Mouse (Mus musculus) heart, postnatal 4 days (tissue): ENCODE results near the gene Prmt1. TPM values are rescaled to one million over a fixed set of nuclear protein-coding genes. Genes with fewer than 3 reads are reported as not detected.

ENCODE experiments used
- DNase-seq: peaks from one replicate; pipeline ENCODE4 v3.0.0; 2021
- total RNA-seq, 2 experiments: library from RNA; stranded (reverse); gene quantifications; 2 replicates each; pipeline ENCODE4 v1.2.3; 2021

The Prmt1 gene
- total RNA-seq, 2 experiments from 2014 or later: 306 to 324 TPM

DNA sequence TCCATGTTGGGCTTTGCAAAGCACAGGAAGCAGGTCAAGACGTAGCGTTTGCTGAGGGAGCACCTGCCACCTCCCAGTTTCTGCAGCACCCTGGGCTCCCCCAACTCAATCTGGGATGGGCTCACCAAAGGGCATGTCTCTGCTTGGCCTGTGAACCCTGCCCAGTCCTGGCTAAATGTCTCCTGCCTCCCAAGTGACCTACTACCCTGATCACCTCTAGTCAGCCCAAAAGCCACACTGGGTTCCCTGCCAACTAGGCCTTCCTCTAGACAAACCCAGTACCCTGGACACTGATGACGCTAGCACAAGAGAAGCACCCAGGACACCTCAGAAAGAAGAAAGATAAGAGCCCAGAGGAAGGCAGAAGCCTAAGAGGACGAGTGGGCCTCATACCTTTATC is 26.5 kb upstream of the Prmt1 start:
- DNase-seq: no peak

DNA sequence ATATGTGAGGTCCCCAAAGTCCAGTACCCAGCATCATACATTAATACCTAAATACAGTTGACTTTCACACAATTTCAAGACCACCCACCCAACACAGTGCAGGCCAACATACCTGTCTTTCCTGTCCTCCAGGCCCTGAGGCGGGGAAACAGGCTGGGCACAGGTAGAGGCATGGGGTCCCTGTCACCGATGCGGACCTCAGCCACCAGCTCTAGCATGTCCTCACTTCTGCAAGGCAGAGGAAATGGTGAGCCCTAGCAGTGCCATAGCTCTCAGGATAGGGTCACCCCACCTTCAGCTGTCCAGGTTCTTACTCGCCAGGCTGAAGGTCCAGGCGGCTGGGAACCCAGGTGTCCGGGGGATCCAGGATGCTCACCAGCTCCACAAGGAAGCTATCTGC is 25.6 kb upstream of the Prmt1 start:
- no peak for DNase-seq

DNA sequence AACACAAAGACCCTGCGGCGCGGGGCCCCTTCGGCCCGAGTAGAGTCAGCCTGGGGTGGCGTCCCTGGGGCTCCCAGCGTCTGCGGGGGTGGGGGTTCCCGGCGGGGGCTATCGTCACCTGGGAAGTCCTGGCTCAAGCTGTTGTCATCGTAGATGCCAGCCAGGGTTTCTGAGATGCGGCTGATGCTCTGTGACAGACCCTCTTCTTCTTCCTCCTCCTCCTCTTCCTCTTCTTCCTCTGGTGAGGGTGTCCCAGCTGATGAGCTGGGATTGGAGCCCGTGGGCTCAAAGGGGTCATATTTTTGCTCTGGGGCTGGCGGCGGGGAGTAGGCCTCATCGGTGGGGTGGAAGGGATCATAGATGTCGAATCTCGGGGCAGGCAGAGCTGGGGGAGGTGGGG is 22.0 kb upstream of the Prmt1 start:
- no peak for DNase-seq

DNA sequence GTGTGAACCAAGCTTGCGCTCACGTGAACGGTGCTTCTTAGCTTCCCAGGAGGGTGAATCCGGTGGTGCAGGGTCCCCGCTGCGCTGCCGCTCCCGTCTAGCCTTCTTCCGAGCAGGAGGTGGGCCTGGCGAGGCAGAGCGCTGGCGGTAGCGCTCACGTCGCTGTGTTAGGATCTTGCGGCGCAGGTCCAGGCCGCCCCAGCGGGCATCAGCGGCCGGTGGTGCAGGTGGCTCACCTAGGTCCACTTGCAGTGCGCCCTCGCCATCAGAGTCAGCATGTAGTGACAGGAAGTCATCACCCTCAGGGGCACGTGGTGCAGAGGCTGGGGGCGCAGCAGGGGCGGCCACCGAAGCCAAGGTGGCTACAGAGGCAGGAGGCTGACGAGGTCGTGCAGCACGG is 21.5 kb upstream of the Prmt1 start:
- no peak for DNase-seq

DNA sequence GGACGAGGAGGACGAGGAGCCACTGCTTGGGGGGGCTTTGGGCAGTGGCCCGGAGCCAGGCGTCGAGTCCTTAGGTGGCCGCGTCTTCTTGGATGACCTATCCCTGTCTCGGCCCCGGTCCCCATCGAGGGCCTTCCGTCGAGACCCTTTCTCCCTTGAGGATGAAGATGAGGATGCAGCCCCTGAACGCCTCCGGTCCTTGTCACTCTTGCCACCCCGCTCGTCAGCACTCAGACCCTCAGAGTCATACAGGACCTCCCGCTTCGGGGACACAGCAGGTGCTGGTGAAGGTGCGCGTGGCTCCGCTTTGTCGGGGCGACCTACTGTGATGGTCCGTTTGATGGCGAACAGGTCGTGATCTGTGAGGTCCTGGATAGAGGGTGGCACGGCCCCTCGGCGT is 20.8 kb upstream of the Prmt1 start:
- no peak for DNase-seq

DNA sequence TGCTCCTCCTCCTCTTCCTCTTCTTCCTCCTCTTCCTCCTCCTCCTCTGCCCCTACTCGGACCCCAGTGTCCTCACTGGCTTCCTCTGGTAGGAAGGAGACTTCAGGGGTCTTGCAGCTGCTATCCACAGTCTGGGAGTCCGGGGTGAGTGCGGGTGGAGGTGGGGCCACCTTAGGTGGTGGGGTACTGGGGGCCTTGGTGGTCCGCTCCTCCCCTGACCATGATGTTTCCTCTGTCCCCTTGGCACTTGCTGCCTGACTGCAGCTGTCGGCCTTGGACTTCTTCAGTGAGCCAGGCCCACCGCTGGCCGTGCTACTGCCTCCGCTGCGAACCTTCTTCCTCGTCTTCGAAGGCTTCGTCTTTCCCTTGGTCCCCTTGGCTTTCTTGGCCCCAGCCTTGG is 20.1 kb upstream of the Prmt1 start:
- no peak for DNase-seq

DNA sequence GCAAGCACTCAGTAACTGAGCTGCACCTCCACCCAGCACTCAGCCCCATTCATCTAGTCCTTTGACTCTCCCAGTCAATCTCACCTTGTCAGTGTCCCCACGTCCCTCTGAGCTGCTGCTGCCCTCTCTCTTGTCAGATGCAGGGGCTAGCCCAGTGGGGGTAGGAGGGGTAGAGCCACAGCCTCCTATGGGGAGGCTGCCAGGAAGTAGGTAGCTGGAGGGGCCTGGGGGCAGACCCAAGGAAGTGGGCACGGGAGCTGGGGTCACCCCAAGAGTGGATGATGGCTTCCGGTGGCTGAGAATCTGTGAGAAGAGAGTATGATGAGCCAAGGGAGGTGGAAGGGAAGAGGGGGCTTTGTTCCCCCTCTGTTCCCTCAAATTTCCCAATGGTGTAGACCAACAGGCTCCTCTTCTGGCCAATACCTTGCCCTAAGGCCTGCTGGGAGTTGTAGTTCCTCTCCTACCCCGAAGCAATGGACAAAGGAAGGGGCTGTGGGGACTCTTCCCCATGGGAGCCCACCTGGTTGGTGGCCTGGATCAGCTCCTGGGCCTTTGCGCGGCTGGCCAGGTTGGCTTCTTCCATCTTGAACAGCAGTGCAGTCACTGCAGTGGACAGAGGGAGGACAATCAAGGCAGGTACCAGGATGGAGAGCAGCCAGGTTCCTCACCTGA is 19.1 kb upstream of the Prmt1 start:
- no peak for DNase-seq

DNA sequence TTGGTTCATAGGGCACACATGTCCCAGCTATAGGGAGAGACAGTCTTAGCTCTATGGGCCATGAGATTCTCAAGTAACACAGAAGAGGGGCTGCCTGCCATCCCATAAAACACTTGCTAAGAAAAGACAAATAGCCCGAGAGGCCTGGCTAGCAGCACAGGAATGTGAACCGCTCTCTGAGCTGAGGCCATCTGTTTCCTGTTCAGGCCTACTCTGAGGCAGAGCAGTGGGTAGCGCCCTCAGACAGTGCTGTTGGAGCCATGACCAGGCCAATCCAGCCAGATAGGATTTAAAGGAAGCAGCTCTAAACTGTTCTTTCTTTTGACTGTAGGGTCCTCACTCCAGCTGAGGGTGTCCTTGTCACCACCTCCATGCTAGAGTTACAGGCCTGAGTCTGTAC is 18.2 kb upstream of the Prmt1 start:
- DNase-seq: peak; percentile 26

DNA sequence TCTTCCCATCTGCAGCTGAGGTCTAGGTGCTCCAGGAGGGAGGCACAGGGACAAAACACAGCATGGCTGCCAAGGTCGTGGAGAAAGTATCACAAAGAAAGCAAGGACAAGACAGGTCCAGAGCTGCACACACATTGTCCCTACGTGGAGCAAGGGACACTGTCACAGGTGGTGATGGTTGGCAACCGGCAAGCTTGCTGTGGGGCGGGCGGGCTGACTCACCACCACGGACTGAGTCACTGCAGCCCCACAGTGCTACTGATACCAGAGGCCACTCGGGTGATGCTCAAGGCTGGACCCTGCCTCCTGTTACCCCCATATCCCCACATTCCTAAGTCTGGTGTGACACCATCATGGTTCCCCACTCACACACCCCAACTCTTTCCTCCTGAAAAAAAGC is 16.1 kb upstream of the Prmt1 start:
- no peak for DNase-seq

DNA sequence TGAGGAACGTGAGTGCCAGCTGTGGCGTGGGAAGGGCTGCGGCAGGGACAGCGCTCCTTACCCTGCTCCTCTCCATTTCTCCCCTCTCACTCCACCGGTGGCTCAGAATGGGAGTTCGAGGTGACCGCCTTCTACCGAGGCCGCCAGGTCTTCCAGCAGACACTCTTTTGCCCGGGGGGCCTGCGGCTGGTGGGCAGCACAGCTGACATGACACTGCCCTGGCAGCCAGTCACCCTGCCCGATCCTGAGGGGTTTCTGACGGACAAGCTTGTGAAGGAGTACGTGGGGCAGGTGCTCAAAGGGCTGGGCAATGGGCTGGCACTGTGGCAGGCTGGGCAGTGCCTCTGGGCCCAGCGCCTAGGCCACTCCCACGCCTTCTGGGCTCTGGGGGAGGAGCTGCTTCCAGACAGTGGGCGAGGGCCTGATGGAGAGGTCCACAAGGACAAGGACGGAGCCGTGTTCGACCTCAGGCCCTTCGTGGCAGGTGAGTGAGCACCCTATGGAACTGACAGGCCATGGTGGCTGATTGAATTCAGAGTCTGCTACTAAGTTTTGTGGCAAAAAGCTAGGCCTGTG is 14.3 kb upstream of the Prmt1 start:
- no peak for DNase-seq

DNA sequence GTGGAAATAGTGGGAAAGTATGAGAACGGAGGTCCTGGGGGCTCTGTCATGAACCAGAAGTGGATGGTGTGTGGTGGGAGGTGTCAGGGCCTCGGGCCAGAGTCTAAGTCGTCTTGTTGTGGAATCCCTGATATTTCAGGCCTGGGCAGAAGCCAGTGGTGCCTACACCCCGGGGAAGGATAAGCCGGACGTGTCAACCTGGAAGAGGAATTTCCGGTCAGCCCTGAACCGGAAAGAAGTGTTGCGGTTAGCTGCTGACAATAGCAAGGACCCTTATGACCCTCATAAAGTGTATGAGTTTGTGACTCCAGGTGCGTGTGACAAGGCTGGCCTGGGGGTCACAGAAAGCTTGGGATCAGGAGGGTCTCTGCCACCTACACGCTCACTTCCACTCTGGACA is 13.4 kb upstream of the Prmt1 start:
- no peak for DNase-seq

DNA sequence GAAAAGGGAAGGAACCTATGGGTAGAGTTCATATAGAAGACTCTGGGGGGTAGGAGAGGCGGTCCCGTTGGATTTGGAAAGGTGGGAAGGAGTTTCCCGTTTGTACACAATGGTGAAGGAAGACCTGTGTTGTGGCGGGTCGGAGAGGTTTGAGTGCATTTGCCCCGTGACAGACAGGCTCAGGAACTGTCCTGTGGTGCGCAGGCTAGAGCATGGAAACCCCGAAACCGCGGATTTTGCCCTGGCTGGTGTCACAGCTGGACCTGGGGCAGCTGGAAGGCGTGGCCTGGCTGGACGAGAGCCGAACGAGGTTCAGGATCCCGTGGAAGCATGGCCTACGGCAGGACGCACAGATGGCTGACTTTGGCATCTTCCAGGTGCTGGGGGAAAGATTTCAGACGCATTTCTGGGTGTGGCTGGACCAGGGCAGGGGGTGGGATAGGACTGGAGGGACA is 12.2 kb upstream of the Prmt1 start, which contains the start of gene Bcl2l12:
Gene Bcl2l12, minus strand, starts transcription at position 212 of the 455 bp plus-strand sequence.
- DNase-seq: peak; percentile 70

DNA sequence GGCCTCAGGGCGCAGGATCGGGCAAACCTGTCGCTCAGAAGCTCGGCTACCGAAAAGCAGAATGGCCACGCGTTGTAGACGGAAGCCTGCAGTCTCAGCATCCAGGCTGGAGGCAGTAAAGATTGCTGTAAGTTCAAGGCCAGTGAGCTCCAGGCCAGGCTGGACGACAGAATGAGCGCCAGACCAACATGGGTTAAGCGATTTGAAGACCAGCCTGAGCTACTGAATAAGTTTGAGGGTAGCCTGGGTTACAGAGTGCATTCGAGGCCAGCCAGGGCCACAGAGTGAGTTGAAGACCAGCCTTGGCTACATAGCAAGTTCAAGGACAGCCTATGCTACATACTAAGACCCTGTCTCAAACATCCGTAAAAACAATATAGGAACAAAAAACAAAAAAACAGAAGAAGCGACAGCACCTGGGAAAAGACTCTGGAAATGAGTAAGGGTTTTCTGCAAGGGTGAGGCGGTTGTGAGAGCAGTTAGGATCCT is 11.6 kb upstream of the Prmt1 start:
- no peak for DNase-seq

DNA sequence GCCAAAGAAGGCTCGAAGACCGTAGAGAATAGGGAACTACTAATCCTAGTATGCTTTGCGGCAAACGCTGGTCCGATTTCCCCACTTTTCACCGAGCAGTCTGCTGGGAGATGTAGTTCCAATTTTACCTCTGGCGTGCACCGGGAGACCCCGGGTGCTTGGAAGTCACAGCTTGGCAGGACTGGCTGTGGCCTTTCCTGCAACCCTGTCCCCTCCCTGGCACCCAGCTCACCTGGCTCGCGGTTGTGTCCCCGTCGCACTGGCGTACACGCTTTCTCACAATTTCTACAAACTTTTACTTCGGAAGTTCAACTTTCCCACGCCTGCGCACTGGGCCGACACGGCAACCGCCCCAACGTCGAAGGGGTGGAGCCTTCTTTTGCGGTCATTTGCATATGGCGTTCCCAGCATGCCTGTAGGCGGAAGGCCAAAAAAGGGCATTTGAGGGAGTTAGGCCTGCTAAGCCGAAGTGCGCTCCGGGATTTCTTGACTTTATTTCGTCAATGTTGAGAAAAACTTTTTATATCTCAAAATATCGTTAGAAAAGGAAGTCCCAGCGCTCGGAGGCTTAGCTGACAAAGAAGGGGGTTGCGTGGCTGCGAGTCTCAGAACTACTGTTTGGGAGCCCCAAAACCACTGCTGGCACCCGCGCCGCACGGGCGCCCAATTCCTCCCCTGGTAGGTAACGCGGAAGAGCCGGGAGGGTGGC is 11.0 kb upstream of the Prmt1 start, which contains the start of gene Irf3:
Gene Irf3, plus strand, starts transcription at position 418 of the 709 bp plus-strand sequence.
- DNase-seq: peak; percentile 97

DNA sequence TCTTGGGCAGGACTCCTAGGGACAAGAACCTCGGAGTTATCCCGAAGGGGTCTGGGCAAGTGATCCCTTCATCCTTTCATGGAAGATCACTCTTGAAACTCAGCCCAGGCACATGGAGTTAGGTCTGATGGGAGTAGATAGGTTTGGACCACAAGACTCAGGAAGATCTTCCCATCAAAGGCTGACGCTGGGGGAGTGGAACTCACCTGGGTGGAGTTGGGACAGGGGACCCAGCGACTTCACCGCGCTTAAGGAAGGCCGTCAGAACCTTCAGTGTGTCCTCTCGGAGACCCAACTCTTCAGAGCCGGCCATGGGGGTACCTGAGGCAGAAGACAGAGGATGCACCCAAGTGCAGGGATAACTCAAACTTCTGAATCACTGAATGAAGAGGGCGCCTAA is 10.3 kb upstream of the Prmt1 start:
- DNase-seq: no peak

DNA sequence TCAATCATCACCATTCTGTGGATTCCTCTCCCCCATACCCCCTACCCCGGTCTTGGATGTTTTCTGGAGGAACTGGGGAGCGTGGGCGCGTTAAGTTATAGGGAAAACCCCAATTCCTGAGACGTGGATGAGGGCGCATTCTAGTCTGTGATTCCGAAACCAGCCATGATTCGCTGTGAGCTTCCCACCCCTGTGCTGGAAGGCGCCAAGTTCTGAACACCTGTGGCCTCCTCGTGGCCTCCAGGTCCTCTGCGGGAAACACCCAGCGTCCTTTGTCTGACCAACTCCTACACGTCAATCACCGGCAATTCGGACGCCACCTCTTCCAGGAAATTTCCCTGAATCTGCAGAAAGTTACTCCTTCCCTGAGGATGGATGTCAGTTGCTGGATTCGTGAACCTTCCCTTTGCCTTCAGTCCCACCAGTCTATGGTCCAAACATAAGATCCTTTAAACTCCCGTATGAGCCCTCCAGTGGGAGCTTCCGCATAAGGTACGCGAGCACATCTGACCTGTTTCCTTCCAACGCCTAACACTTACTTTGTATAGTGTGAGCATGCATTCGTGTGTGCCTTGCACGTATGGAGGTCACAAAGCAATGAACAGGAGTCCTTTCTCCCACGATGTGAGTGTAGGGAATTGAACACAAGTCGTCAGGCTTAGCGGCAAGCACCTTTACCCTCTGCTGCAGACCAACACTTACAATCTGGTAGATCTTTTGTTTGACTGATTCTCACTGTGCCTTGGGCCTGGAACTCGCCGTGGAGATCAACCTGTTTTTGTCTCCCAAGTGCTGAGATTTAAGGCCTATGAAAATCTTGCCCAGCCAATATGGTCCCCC is 731 bp upstream of the Prmt1 start:
- no peak for DNase-seq

DNA sequence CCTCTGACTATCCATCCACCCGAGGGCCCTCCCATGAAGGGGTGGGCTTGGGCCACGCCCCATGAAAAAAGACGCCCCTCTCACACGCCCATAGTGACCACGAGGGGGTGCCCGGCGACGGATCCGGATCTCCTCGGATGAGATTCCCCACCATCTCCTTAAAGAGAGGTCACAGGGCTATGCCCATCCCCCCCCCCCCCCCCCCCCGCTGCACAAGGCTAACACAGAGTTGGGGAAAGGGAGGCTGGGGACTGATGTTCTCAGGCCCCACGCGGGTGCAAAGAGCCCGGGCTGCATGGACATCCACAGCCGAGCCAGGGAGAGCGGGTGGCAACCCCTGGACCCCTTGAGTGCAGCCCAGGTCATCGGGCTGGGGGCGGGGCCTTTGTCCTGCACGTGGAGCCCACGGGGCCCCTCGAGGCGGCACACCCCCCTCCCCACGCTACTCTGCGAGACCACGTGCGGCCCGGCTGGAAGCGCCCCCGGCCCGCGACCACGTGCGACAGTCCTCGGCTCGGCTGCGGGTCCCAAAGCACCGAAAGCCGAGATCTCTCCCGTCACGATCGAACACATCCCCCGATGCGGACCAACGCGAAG is 675 bp downstream of the Prmt1 start:
- DNase-seq: peak; percentile 87

DNA sequence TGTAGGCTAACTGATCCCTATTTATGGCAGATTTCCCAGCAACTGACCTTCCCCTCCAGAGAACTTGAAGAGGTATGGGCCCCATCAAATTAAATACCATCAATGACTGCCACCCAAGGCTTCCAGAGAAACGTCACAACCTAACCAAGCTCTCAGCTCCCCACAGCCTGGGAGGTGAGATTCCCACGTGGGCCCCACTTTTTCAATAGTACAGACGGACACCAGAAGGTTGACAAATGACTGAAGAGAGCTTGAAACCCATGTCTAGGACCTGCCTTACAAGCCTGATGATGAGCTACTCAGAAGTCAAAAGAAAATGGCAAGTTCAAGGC is 1.6 kb downstream of the Prmt1 start:
- no peak for DNase-seq

DNA sequence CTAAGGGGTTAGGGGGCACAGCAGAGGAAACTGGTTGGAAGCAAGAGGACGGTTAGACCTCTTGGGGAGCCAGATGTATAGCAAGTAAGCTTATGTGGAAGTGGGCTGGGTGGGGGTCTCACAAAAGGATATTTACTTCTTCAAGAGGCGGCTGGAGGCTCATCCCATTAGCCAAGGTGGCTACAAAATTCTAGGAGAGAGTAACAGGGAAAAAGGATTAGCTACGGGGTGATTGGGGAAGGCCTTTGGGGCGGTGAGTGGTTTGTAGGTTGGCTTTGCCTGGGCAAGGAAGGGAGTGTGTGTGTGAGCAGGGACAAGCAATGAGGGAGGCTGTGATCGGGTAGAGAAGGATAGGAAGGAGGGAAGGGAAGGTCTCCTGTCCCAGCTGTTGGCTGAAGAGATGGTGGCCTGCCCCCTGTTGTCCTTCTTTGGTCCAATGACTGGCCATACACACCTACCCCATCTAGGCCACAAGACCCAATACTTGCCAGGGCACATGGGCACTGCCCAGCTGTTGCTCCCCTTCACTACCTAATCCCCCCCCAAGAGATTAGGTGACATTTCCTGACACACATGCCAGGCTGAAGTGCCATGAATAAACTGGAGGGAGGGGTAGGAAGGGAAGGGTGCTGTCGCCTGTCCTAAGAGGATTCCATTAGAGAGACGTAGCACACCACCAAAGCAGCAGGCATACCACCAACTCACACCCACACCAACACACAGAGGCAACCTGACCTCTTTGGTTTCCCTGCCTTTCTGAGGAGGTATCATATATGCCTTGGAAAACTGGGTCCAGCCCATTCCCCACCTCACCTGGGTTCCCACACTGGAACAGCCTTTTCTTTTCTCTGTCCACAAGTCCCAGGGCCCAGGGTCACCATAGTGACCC is 2.2 kb downstream of the Prmt1 start:
- no peak for DNase-seq

DNA sequence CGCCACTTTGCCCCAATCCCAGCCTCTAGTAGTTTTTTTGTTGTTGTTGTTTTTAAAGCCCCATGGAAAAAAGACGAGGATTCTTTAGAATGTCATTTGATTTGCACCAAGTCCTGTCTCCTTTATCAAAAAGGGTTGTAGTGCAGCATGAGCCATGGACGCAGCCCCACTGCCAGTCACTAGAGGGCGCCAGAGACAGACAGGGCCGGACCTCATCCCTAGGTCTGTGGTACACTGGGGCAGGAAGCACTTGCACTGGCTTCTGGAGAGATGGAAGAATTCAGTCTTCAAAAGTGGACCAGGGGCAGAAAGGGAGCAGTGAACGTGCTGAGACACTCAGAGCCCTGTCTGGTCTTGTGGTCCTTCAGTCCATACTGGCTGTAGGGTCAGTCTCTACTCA is 3.3 kb downstream of the Prmt1 start:
- peak; percentile 94 for DNase-seq

DNA sequence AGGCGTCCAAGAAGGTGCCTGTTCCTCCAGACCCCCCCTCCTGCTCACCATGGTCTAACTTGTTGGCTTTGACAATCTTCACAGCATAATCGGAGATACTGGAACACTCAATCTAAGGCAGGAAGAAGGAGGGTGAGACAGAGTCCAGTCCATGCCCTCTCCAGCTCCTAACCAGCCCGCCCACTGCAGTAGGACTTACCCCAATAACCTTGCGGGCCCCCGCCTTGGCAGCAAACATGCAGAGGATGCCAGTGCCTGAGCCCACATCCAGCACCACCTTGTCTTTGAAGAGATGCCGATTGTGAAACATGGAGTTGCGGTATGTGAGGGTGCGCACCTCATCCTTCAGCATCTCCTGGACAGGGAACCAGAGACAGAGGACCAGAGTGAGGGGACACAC is 4.8 kb downstream of the Prmt1 start:
- no peak for DNase-seq
